Mouse (Mus musculus) forebrain, embryonic 12.5 days (tissue): ENCODE results near the gene Lgals4. TPM values are rescaled to one million over a fixed set of nuclear protein-coding genes. Genes with fewer than 3 reads are reported as not detected.

ENCODE experiments used
- ATAC-seq: fragments of 200-750 bp; cut with Nextera tagmentation; 2 replicates; pipeline ENCODE4 v1.8.0; 2017; ENCODE audit warnings: moderate TSS enrichment; ENCODE audit not compliant: low FRiP score
- H3K27ac ChIP-seq: fragments of 300-500 bp; sonication (generic); 2 replicates; pipeline ENCODE4 v1.5.1; 2016; ENCODE audit warnings: mild to moderate bottlenecking
- H3K27me3 ChIP-seq: fragments of 300-500 bp; sonication (generic); 2 replicates; pipeline ENCODE4 v1.6.1; 2016; ENCODE audit warnings: mild to moderate bottlenecking
- H3K36me3 ChIP-seq: fragments of 300-500 bp; sonication (generic); replicated peaks from 2 replicates; pipeline ENCODE4 v1.6.1; 2016; ENCODE audit warnings: mild to moderate bottlenecking
- H3K4me1 ChIP-seq: fragments of 300-500 bp; sonication (generic); 2 replicates; pipeline ENCODE4 v1.6.1; 2016
- H3K4me2 ChIP-seq: fragments of 300-500 bp; sonication (generic); 2 replicates; pipeline ENCODE4 v1.6.1; 2016; ENCODE audit warnings: mild to moderate bottlenecking, moderate library complexity
- H3K4me3 ChIP-seq: fragments of 300-500 bp; sonication (generic); replicated peaks from 2 replicates; pipeline ENCODE4 v1.5.1; 2016; ENCODE audit warnings: mild to moderate bottlenecking
- H3K9ac ChIP-seq: fragments of 300-500 bp; sonication (generic); 2 replicates; pipeline ENCODE4 v1.6.1; 2016; ENCODE audit warnings: mild to moderate bottlenecking
- H3K9me3 ChIP-seq: fragments of 300-500 bp; sonication (generic); 2 replicates; pipeline ENCODE4 v1.6.1; 2016
- WGBS: fragments of 180-500 bp; shearing (Covaris S2); methylation state at CpG from one replicate; pipeline ENCODE4 v1.1.7; 2016; 5-methylcytosine and 5-hydroxymethylcytosine counted together
- polyA plus RNA-seq: library from polyadenylated mRNA; unstranded; fragments of >200 nt; fragmentation: Nextera tagmentation; extraction: Ambion mirVana; gene quantifications from 2 replicates; pipeline ENCODE4 v1.2.1, GENCODE M21; 2016

Gene Lgals4
- polyA plus RNA-seq, 1 experiment from 2014 or later, result 1.7 TPM

DNA sequence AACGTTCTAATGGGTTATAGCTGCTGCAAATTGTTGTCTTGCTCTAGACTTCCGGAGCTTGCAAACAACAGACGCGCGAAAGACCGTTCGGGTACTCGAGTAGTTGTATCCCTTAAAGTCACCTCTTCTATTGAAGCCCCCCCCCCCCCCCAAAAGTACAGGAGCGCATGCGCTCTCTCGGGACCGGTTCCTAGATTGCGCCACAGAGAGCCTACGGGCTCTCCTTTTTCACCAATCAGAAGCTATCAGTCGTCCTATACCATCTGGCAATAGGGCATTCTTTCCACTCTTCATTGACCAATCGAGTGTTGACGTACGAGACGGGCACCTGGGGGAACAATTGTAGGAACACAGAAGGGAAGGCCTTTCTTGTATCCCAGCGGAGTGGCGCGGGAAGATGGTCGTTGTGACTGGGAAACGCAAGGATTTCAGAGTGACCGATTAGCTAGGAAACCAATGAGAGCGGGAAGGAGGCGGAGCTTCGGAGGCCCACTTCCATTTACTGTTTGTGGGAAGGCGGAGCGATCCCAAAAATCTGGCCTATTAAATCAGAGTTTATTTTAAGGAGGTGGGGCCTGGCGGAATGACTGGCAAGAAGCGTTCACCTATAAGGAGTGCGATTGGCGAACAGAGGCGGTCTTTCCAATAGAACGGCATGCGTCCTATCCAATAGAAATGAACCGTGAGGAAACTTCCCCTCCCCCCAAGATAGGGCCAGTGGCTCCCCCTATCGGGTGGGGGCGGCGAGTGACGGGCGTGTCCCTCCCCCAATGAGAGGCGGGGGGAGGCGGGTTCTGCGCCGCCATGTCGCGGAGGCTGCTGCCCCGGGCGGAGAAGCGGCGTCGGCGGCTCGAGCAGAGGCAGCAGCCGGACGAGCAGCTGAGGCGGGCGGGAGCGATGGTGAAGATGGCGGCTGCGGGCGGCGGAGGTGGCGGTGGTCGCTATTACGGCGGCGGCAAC lies 23.3 kb upstream of the Lgals4 start:
- under 1% methylated on average over 69 of the region's 70 CpGs for WGBS
- H3K9ac ChIP-seq, result peak overlapping the region; percentile 94
- peak overlapping the region; percentile 89 for H3K4me3 ChIP-seq
- H3K9me3 ChIP-seq, result no peaks in the 10 kb centered on the region
- H3K4me2 ChIP-seq, result peak overlapping the region; percentile 96
- H3K27me3 ChIP-seq, result no peaks in the 10 kb centered on the region
- peaks cover 35% of the 10 kb centered on the region for H3K36me3 ChIP-seq
- H3K4me1 ChIP-seq, result peaks cover 42% of the 10 kb centered on the region
- H3K27ac ChIP-seq, result peak overlapping the region; percentile 100
- ATAC-seq, result peak; percentile 93

DNA sequence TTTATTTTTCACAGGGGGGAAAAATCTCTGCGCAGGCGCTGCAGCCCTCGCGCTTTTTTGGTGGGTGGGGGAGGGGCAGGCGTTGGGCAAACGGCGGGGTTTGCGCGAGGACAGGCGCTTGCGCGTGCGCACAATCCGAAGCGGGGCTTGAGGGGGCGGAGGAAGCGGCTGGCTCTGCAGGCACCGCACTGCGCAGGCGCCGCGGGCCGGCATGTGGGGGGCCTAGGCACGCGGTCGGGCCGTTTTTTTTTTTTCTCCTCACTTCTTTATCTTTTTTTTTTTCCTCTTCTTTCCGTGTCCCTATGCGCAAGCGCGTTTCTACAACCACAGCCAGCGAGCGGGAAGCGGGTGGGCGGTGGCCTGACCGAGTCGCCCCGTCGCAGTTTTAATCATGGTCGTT lies 22.4 kb upstream of the Lgals4 start:
- WGBS, result under 1% methylated on average over 38 of the region's 40 CpGs

DNA sequence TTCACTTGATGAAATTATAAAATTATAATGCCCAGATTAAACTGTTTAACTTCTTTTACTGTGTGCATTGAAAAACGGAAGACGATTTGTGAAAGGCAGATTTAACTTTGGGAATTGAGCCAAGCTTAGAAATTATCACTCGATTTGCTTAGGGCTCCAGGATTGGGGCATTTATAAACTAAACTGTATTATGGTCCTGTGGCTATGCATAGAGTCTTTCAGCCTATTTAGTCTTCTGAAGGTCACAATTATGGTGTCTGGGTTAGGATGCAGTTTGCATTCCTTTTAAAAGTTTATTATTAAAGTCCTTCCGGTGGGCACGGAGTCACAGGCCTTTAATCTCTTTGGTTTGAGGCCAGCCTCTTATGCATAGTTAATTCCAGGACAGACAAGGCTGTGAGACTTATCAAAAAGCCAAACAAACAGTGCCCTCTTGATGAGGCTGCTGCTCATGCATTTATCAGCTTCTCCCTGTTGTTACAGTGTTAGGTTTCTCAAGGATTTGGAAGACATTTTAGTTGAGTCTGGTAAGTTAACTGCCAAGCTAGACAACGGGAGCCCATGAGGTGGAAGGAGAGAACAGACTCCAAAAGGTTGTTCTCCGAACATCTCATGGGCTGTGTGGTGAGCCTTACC lies 21.9 kb upstream of the Lgals4 start:
- Histone ChIP-seq H3K4me2 (peak overlapping the region; percentile 96), H3K9ac (peak overlapping the region; percentile 94), H3K36me3 (peaks cover 49% of the 10 kb centered on the region), H3K4me3 (peak overlapping the region; percentile 89), H3K27me3 (no peaks in the 10 kb centered on the region), H3K9me3 (no peaks in the 10 kb centered on the region), H3K4me1 (peaks cover 55% of the 10 kb centered on the region), H3K27ac (peak overlapping the region; percentile 99)
- ATAC-seq, result no peak
- WGBS, result 13% methylated on average over 7 of the region's 7 CpGs

More for the DNA sequence above, 22.4 kb upstream of the Lgals4 start:
- peak overlapping the region; percentile 89 for H3K4me3 ChIP-seq
- ATAC-seq, result peak; percentile 31; the same call in 1 of the 2 replicates
- H3K27me3 ChIP-seq, result no peaks in the 10 kb centered on the region
- H3K4me2 ChIP-seq, result peak overlapping the region; percentile 96
- H3K4me1 ChIP-seq, result peaks cover 50% of the 10 kb centered on the region
- H3K27ac ChIP-seq, result peak overlapping the region; percentile 99
- peaks cover 44% of the 10 kb centered on the region for H3K36me3 ChIP-seq
- peak overlapping the region; percentile 94 for H3K9ac ChIP-seq
- H3K9me3 ChIP-seq, result no peaks in the 10 kb centered on the region

DNA sequence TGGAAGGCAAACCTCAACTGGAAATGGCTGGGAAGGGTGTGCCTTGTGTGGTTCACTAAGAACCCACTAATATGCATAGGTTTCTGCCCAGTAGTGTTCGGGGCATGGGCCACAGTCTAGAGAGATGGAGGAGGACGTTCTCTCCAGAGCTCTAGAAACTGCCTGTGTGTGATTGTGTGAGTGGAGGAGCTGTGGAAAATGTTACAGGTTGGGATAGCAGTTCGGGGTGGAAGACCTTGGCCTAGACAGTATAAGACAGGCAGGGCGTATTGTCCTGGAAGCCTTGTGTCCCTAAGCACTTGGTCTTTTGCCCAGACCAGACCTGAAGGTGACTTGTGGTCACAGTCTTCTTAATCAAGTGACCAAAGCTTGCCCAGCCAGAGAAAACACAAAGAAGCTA lies 21.2 kb upstream of the Lgals4 start:
- Histone ChIP-seq H3K27ac (no peak overlapping the region), H3K27me3 (no peaks in the 10 kb centered on the region), H3K4me1 (peaks cover 59% of the 10 kb centered on the region), H3K9me3 (no peaks in the 10 kb centered on the region), H3K4me2 (peak overlapping the region; percentile 96), H3K9ac (peak overlapping the region; percentile 94), H3K4me3 (peak overlapping the region; percentile 89), H3K36me3 (peaks cover 56% of the 10 kb centered on the region)
- ATAC-seq, result no peak
- WGBS, result 72% methylated on average over 4 of the region's 4 CpGs

DNA sequence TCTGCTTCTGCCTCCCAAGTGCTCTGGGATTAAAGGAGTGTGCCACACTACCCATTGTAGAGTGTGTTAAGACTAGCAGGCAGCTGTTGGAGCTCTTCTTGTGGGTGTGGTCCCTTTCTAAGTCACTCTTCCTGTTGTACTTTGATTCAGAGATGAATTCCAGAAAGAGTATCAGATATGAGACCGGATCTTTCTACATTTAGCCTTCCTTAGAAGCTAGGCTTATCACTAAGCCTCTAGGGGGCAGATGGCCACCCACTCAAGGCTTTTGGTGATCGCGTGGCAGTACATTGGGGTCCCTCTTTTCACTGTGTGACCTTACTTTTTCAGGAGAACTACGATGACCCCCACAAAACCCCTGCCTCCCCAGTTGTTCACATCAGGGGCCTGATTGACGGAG lies 20.7 kb upstream of the Lgals4 start:
- Histone ChIP-seq H3K36me3 (peaks cover 61% of the 10 kb centered on the region), H3K9me3 (no peaks in the 10 kb centered on the region), H3K4me1 (peaks cover 57% of the 10 kb centered on the region), H3K27ac (no peak overlapping the region), H3K27me3 (no peaks in the 10 kb centered on the region), H3K4me3 (peak overlapping the region; percentile 89), H3K9ac (peak overlapping the region; percentile 94; the same call in 1 of the 2 replicates), H3K4me2 (peak overlapping the region; percentile 96)
- ATAC-seq, result no peak
- WGBS, result 87% methylated on average over 5 of the region's 5 CpGs

DNA sequence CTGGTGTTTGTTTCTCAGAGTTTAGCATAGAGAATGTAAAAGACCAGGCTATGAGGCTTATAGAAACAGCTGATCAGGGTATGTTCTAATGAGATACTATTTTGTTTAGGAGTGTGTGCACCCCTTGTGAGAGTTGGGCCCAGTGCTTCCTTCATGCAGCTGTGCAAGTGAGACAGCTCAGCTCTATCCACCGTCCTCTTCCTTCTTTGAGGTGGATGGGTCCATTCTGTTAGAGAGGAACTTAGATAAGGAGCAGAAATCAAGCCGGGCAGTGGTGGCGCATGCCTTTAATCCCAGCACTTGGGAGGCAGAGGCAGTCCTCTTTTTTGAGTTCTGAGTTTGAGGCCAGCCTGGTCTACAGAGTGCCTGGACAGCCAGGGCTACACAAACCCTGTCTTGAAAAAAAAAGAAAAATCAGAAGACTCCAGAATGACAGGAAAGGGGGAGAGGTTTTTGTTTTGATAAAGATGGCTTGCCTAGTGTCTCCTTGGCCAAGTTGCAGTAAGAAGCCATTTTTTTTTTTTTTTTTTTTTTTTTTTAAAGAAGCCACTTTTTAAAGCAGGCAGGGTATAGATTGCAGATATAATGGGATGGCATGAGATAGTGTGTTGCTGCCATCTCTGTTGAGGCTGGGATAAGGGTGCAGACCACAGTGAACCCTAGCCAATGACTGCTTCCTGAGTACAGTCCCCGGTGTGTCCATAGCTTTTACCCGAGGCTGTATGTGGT lies 19.2 kb upstream of the Lgals4 start:
- Histone ChIP-seq H3K9me3 (no peaks in the 10 kb centered on the region), H3K27ac (no peak overlapping the region), H3K36me3 (peaks cover 75% of the 10 kb centered on the region), H3K4me1 (peaks cover 64% of the 10 kb centered on the region), H3K27me3 (no peaks in the 10 kb centered on the region), H3K4me3 (no peak overlapping the region), H3K4me2 (no peak overlapping the region), H3K9ac (0 out of 2 replicates have a peak overlapping the region, but pooled peaks have one; percentile 25)
- WGBS, result 92% methylated on average over 5 of the region's 5 CpGs
- ATAC-seq, result no peak

DNA sequence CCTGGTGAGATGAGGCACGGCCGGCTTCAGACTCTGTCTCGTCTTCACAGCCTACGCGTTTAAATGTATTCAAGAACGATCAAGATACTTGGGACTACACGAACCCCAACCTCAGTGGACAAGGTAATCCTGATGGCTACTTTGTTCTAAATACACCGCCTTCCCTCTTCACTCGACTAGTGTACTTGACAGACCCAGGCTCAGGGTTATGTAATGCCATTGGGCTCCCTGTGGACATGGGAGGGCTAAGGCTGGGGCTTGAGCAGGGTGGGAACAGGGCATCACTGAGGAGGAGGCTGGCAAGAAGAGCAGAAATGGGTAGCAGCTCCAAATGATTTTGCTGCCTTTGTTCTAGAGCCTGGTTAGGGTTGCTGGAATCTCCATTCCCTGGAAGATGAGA lies 18.4 kb upstream of the Lgals4 start:
- H3K9me3 ChIP-seq, result no peaks in the 10 kb centered on the region
- H3K36me3 ChIP-seq, result peaks cover 83% of the 10 kb centered on the region
- no peak overlapping the region for H3K27ac ChIP-seq
- no peaks in the 10 kb centered on the region for H3K27me3 ChIP-seq
- no peak overlapping the region for H3K4me2 ChIP-seq
- ATAC-seq, result no peak
- peak overlapping the region; percentile 25; the same call in 1 of the 2 replicates for H3K9ac ChIP-seq
- no peak overlapping the region for H3K4me3 ChIP-seq
- whole genome bisulfite sequencing, result 91% methylated on average over 9 of the region's 9 CpGs
- H3K4me1 ChIP-seq, result peaks cover 72% of the 10 kb centered on the region

DNA sequence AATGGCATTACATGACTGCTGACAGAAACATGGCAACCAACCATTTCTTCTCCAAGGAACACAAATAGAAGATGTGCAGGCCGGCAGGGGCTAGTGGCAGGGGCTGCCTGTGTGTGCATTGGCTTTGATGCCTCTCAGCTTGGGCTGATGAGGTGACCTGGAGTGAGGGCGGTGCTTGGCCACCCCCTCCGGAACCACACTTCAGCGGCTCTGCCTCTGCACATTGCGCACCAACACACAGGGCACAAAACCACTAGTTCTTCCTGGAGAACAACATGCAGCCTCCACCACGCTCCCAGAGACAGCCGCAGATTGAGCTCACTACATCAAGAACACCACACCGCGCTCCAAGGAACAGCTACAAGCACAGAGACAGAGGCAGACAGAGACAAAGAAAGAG lies 17.5 kb upstream of the Lgals4 start:
- peak overlapping the region; percentile 7; the same call in 1 of the 2 replicates for H3K9ac ChIP-seq
- no peak overlapping the region for H3K4me2 ChIP-seq
- peaks cover 82% of the 10 kb centered on the region for H3K4me1 ChIP-seq
- peak overlapping the region; percentile 10; the same call in 1 of the 2 replicates for H3K4me3 ChIP-seq
- peaks cover 93% of the 10 kb centered on the region for H3K36me3 ChIP-seq
- 82% methylated on average over 9 of the region's 9 CpGs for WGBS
- no peak overlapping the region for H3K27ac ChIP-seq
- no peaks in the 10 kb centered on the region for H3K9me3 ChIP-seq
- no peak for ATAC-seq
- H3K27me3 ChIP-seq, result no peaks in the 10 kb centered on the region

DNA sequence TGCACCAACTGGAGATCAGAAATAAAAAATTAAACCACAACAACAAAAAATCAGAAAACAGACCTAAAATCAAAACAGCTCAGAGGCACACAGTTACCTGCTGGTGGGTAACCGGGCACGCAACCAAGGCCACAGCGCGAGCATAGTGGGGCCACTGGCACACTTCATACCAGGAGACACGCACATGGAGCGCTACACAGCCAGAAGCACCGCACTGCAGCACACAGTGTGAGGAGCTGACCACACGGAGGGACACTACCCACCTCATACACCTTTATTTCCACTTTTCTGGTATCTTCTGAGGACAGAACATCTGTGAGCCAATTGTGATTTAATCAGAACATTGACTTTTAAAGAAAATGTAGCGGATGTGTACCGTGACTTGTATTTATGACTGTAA lies 16.7 kb upstream of the Lgals4 start:
- H3K4me2 ChIP-seq, result no peak overlapping the region
- peaks cover 79% of the 10 kb centered on the region for H3K4me1 ChIP-seq
- no peak overlapping the region for H3K27ac ChIP-seq
- no peaks in the 10 kb centered on the region for H3K27me3 ChIP-seq
- H3K36me3 ChIP-seq, result peaks cover 98% of the 10 kb centered on the region
- H3K9me3 ChIP-seq, result no peaks in the 10 kb centered on the region
- no peak for ATAC-seq
- H3K9ac ChIP-seq, result no peak overlapping the region
- no peak overlapping the region for H3K4me3 ChIP-seq
- 95% methylated on average over 10 of the region's 10 CpGs for WGBS

DNA sequence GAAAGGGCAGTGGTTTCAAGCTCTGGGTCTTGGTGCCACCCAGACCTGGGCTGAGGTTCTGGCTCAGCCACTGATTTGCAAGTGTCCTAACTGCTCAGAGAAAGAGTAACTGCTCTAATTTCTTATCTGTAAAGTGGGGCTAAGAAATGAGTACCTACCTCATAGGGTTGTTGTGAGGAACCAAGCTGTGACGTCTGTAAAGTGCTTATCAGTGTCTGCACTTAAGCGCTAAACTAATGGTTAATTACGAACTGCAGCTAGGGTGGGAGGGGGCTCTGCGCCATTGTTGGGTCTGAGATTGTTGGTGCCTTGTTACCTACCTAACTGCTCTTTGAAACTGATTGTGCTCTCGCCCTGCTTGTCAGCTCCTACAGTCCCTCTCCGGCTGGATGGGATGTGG lies 16.1 kb upstream of the Lgals4 start:
- Histone ChIP-seq H3K9ac (no peak overlapping the region), H3K36me3 (peaks cover 97% of the 10 kb centered on the region), H3K9me3 (no peaks in the 10 kb centered on the region), H3K4me3 (no peak overlapping the region), H3K27ac (no peak overlapping the region), H3K4me2 (no peak overlapping the region), H3K27me3 (no peaks in the 10 kb centered on the region), H3K4me1 (peaks cover 73% of the 10 kb centered on the region)
- WGBS, result 62% methylated on average over 6 of the region's 6 CpGs
- no peak for ATAC-seq

DNA sequence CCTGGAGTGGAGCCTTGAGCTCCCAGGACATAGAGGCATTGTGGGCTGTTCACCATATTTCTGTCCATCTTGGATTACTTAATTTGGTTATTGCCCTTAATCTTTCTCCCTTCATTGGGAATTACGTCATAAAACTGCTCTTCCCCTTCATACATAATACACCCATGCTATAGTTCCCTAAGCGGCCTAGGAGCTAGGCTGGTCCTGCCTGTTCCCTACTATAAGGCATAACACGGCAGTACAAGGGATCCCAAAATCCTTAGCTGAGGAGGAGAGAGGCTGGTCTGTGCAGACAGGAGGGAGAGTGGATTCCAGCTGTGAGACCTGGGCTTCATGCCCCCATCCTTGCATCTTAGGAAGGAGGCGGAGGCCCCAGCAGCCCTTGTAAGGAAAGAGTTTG lies 15.7 kb upstream of the Lgals4 start:
- no peak for ATAC-seq
- no peak overlapping the region for H3K9ac ChIP-seq
- peaks cover 69% of the 10 kb centered on the region for H3K4me1 ChIP-seq
- WGBS, result 81% methylated on average over 4 of the region's 4 CpGs
- H3K4me3 ChIP-seq, result no peak overlapping the region
- no peak overlapping the region for H3K27ac ChIP-seq
- no peaks in the 10 kb centered on the region for H3K27me3 ChIP-seq
- H3K36me3 ChIP-seq, result peaks cover 97% of the 10 kb centered on the region
- H3K9me3 ChIP-seq, result no peaks in the 10 kb centered on the region
- no peak overlapping the region for H3K4me2 ChIP-seq

DNA sequence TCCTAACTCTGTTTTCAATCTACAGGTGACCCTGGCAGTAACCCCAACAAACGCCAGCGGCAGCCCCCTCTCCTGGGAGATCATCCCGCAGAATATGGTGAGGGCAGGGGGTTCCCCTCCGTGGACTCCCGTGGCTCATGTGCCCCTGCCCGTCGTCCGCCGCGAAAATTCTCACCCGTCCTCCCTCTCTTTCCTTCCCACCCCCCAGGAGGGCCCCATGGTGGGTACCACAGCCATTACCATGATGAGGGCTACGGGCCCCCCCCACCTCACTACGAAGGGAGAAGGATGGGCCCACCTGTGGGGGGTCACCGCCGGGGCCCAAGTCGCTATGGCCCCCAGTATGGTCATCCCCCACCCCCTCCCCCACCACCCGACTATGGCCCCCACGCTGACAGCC lies 15.2 kb upstream of the Lgals4 start:
- WGBS, result 88% methylated on average over 18 of the region's 18 CpGs
- Histone ChIP-seq H3K4me1 (peaks cover 64% of the 10 kb centered on the region), H3K36me3 (peaks cover 96% of the 10 kb centered on the region), H3K27me3 (no peaks in the 10 kb centered on the region), H3K4me3 (no peak overlapping the region), H3K9ac (no peak overlapping the region), H3K27ac (no peak overlapping the region), H3K4me2 (no peak overlapping the region), H3K9me3 (no peaks in the 10 kb centered on the region)
- ATAC-seq, result no peak
